Comparison of ENCODE assay signal across 9 mouse cellular contexts in genomic region chr2:30651831-30652230, GRCm38 (mm10). TPM values are rescaled to one million over a fixed set of nuclear protein-coding genes. Genes with fewer than 3 reads are reported as not detected.
A peak's percentile ranks its signal among the peaks of the same experiment; 100 is the strongest.
DNase-seq lines count a peak whose midpoint lies in the region; ATAC-seq and TF ChIP-seq lines count a peak whose summit lies in the region.
"Had no signal": no experiment of that assay in that cellular context is flagged by ENCODE, and none has a peak within 500 bp of the region (broad histone marks: within the 10 kb centered on the region; RNA-seq: fewer than 3 reads in every experiment).

No protein-coding gene starts in this region.

- H3K27ac ChIP-seq in gastrocnemius, adult 2 months: peak overlapping the region; percentile 83
- H3K27ac ChIP-seq in lung, embryonic 16.5 days (ENCODE audit: low read length): peak overlapping the region; percentile 97
- H3K27ac ChIP-seq in limb, embryonic 14.5 days (replicated peaks; ENCODE audit: low read depth, low read length): peak overlapping the region; percentile 94

- DNase-seq in gastrocnemius, adult 2 months: no peak
- DNase-seq in gastrocnemius, postnatal 36 days: no peak
- no peak for DNase-seq in lung, adult 18-20 months
- DNase-seq in limb, embryonic 14.5 days (ENCODE audit: low spot score): no peak
- DNase-seq in thymus, postnatal 14 days: no peak
- no peak for DNase-seq in liver
- DNase-seq in layer of hippocampus, adult 9-10 months (ENCODE audit: low spot score): no peak
- DNase-seq: right cerebral cortex, postnatal 14 days had no signal

- WGBS in lung, embryonic 16.5 days: 100% methylated on average over 1 of the region's 1 CpGs
- WGBS in limb, embryonic 14.5 days: 100% methylated on average over 1 of the region's 1 CpGs

- no peaks in the 10 kb centered on the region for H3K36me3 ChIP-seq in lung, embryonic 16.5 days (ENCODE audit: control insufficient read depth, insufficient read depth, low read length)
- no peaks in the 10 kb centered on the region for H3K36me3 ChIP-seq in limb, embryonic 14.5 days (ENCODE audit: control insufficient read depth, insufficient read depth, low read length)

- TF ChIP-seq CTCF in gastrocnemius, adult 2 months (IDR thresholded peaks at IDR 0.05): no peak

- H3K9ac ChIP-seq in lung, embryonic 16.5 days (ENCODE audit: low read length): peak overlapping the region; percentile 19; the same call in 1 of the 2 replicates
- no peak overlapping the region for H3K9ac ChIP-seq in limb, embryonic 14.5 days (ENCODE audit: low read depth, low read length, severe bottlenecking)

- intact Hi-C loops in gastrocnemius, adult 2 months (cut with DNase I): no loop called here
- intact Hi-C loops in gastrocnemius, postnatal 36 days (cut with DNase I): no loop called here

- H3K4me1 ChIP-seq in lung, embryonic 16.5 days (replicated peaks; ENCODE audit: control insufficient read depth, insufficient read depth, low read length): peaks cover 34% of the 10 kb centered on the region
- peaks cover 40% of the 10 kb centered on the region for H3K4me1 ChIP-seq in limb, embryonic 14.5 days (ENCODE audit: control insufficient read depth, insufficient read depth, low read length)

- ATAC-seq in lung, embryonic 16.5 days (ENCODE audit: low read depth): no peak
- no peak for ATAC-seq in limb, embryonic 14.5 days (ENCODE audit: low FRiP score, low read depth)

- no peak overlapping the region for H3K4me3 ChIP-seq in gastrocnemius, adult 2 months
- no peak overlapping the region for H3K4me3 ChIP-seq in lung, embryonic 16.5 days (ENCODE audit: low read length)
- no peak overlapping the region for H3K4me3 ChIP-seq in limb, embryonic 14.5 days (replicated peaks; ENCODE audit: low read length)

- no peak for TF ChIP-seq POLR2A in limb, embryonic 14.5 days (IDR thresholded peaks at IDR 0.05; ENCODE audit: borderline replicate concordance, extremely low read depth, insufficient read depth, insufficient read length)

- no peaks in the 10 kb centered on the region for H3K9me3 ChIP-seq in lung, embryonic 16.5 days (ENCODE audit: control insufficient read depth, low read length)
- H3K9me3 ChIP-seq in limb, embryonic 14.5 days (ENCODE audit: control insufficient read depth, low read length): no peaks in the 10 kb centered on the region

- H3K27me3 ChIP-seq in lung, embryonic 16.5 days (ENCODE audit: control insufficient read depth, insufficient read depth, low read depth, low read length): no peaks in the 10 kb centered on the region
- no peaks in the 10 kb centered on the region for H3K27me3 ChIP-seq in limb, embryonic 14.5 days (ENCODE audit: control insufficient read depth, insufficient read depth, low read length)

- H3K4me2 ChIP-seq in lung, embryonic 16.5 days (ENCODE audit: low read depth, low read length): no peak overlapping the region
- H3K4me2 ChIP-seq in limb, embryonic 14.5 days (replicated peaks; ENCODE audit: low read depth, low read length, severe bottlenecking): no peak overlapping the region

RNA-seq across cellular contexts. Expression of gene Cstad, which starts 57.0 kb away (rescaled TPM):
- total RNA-seq in gastrocnemius, adult 2 months (2021): 1 to 10 TPM in 1 of 2 experiments, under 1 TPM in 1; 0.47 to 1.8 TPM
- 1 to 10 TPM; 2.5 to 3.4 TPM for total RNA-seq in gastrocnemius, postnatal 36 days (2021)
- 0.69 and 1.6 TPM in 2 replicates for polyA plus RNA-seq in lung, embryonic 16.5 days (2015; fragmentation: Nextera tagmentation; extraction: Ambion mirVana)
- 1.2 and 1.3 TPM in 2 replicates for polyA plus RNA-seq in limb, embryonic 14.5 days (2012; rRNA removed)
- polyA plus RNA-seq in limb, embryonic 14.5 days (2014; fragmentation: Nextera tagmentation; extraction: Ambion mirVana): 2.2 and 3.1 TPM in 2 replicates
